Mouse (Mus musculus): ENCODE measurements around the gene Enoph1.

GRCm38 (mm10) chr5:100067579-100067978 is 27.8 kb downstream of the Enoph1 start:
- TF ChIP-seq POLR2A (IDR thresholded peaks at IDR 0.05; ENCODE audit: insufficient read depth, low read depth, low read length) (no peak), CTCF (IDR thresholded peaks at IDR 0.05) (no peak)

Data from heart, adult 2 months (tissue).